Mouse (Mus musculus): ENCODE measurements around the gene Mta1. TPM values are rescaled to one million over a fixed set of nuclear protein-coding genes. Genes with fewer than 3 reads are reported as not detected.

Gene Mta1
- polyA plus RNA-seq, 1 experiment from 2014 or later = 95.8 TPM

DNA sequence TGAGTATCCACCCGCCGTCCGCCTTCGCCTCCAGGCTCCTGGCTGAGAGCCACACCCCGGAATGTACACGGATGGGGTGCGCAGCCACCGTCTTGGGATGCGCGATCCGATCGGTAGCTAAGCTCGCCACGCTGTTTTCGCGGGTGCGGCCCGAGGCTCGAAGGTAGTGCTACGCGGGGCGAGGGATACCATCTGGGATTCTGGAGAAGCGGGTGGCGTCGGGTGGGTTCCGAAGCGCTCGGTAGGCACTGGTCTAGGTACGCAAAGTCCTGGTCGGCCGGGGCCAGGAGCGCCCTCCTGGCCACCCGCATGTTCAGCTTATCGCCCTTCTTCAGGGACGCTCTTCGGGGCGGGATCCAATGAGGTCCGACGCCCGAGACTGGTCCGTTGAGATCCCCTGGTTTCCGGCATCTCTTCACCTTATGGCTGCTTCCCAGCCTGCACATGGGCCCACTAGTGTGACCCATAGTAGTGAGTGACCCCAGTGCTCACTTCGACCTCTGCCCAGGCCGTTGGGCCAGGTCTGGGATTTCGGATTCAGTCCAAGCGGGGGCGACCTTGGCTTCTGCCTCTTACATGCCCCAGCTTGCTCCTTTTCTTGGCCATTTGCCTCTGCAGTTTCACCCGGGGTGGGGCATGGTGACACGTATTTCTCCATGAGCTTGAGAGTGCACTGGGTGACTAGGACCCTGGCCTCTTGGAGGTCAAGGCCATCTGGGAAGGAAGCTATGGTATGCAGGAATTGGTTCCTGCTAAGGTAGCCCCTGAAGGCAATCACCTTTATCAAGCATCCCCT lies 42.7 kb downstream of the Mta1 start:
- POLR2A ChIA-PET = interaction anchor here (1.0 to 1.3 kb wide), 2 partner anchors 10 to 15 kb away, joined by 4 read pairs; partner anchors contain the start of gene Tedc1
- H3K27me3 ChIP-seq = no peaks in the 10 kb centered on the region
- ATAC-seq = peak; percentile 33
- in situ Hi-C loops (cut with MboI; ENCODE audit: low pct_unique_long_range_greater_than_20kb) = no loop called here
- TF ChIP-seq CTCF (IDR thresholded peaks at IDR 0.05) = no peak
- CTCF ChIA-PET = interaction anchor here (0.9 to 2.0 kb wide), 2 partner anchors 10 to 21 kb away, joined by 4 to 5 read pairs; no protein-coding TSS in a partner anchor
- no peak for DNase-seq (ENCODE audit: low read depth, low spot score)

DNA sequence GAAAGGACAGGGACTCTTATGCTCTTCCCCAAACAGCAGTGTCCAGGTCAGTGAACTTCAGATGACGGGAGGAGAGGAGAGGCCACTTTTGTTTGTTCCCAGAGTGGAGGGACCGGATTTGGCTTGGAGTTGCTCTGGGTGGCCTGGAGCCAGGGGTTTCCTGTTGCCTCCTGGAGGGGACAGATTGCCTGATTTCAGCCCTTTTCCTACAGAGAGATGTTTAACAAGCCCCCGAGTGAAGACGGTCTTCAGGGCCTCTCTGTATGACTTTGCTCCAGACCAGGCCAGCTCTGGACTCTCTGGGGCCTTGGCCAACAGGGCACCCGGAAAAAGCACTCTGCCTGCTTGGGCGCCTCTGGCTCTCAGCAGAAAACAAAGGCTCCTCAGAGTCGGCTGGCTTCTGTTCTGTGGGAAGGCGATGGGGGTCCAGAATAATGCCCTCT lies 43.5 kb downstream of the Mta1 start:
- DNase-seq (ENCODE audit: low read depth, low spot score) = no peak
- CTCF ChIA-PET = interaction anchor here (0.9 to 2.0 kb wide), 3 partner anchors 9 to 22 kb away, joined by 3 to 5 read pairs (median 4); no protein-coding TSS in a partner anchor

DNA sequence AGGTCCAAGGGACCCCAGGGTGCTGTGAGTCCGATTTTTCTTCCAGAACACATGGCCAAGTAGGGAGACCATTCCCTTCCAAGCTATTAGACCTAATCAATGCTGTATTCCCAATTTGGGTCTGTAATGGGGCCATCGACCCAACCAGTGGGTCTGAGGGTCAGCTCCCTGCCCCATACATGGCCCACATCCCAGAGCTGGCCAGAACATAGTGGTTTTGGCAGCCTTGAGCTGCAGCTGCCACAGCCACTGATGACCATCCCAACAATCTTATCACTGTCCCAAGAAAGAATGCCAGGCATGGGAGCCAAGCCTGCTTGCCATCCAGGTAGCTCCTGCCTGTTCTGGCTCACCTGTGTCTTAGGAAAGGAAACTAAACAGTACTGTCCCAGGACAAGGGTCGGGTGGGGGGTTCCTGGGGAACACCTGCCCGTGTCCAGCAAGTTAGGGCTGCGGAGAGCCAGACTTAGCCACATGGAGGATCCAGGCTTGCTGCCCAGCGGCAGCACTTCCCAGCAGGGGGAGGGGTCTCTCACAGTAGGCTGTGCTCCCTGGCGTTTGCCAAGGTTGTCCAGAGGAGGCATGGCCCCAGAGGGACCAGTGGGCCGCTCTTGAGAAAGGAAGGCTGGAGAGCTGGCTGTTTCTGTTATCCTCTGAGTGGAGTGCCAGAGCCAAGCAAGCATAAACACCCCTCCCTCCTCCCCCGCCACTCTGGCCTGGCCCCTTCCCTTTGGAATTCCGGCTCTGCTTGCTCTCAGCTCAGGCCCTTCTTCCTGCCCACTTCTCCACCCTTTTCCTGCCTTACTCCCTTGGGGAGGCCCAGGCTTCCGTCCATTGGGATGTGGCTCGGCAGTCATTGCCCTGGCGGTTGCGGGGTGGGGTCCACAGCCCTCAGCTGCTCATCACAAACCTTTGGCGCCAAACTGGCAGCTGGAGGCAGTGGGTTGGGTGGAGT lies 44.2 kb downstream of the Mta1 start:
- H3K27me3 ChIP-seq = no peaks in the 10 kb centered on the region

More for the DNA sequence above, 43.5 kb downstream of the Mta1 start:
- in situ Hi-C loops (cut with MboI; ENCODE audit: low pct_unique_long_range_greater_than_20kb) = no loop called here
- H3K27me3 ChIP-seq = no peaks in the 10 kb centered on the region
- TF ChIP-seq CTCF (IDR thresholded peaks at IDR 0.05) = no peak
- no peak for ATAC-seq
- POLR2A ChIA-PET = interaction anchor here (1.3 kb wide), 1 partner anchor 14 kb away, joined by 4 read pairs; the partner anchor contains the start of gene Tedc1

DNA sequence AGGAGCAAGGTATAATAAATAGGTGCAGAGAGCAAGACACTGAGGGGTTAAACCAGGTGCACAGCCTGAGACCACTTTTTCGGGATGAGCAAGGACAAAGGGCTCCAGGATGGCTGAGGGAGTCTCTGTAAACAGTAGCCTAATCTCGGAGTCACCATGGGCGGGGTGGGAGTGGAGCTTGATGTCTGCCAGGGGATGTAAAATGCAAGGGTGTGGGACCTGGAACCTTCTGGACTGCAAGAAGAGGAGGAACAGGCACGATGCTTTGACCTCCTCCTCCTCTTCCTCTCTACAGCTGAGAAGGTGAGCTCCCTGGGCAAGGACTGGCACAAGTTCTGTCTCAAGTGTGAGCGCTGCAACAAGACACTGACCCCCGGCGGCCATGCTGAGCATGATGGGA lies 45.1 kb downstream of the Mta1 start:
- CTCF ChIA-PET = no interaction called here
- no peak for TF ChIP-seq CTCF (IDR thresholded peaks at IDR 0.05)
- no peaks in the 10 kb centered on the region for H3K27me3 ChIP-seq
- ATAC-seq (no peak), DNase-seq (ENCODE audit: low read depth, low spot score) (no peak)
- in situ Hi-C loops (cut with MboI; ENCODE audit: low pct_unique_long_range_greater_than_20kb) = no loop called here
- POLR2A ChIA-PET = no interaction called here

More for the DNA sequence above, 44.2 kb downstream of the Mta1 start:
- DNase-seq (ENCODE audit: low read depth, low spot score) (no peak), ATAC-seq (peak; percentile 33)
- POLR2A ChIA-PET = no interaction called here
- in situ Hi-C loops (cut with MboI; ENCODE audit: low pct_unique_long_range_greater_than_20kb) = no loop called here
- CTCF ChIA-PET = interaction anchor here (1.0 to 2.0 kb wide), 2 partner anchors 9 to 13 kb away, joined by 3 to 5 read pairs; no protein-coding TSS in a partner anchor
- TF ChIP-seq CTCF (IDR thresholded peaks at IDR 0.05) = no peak

DNA sequence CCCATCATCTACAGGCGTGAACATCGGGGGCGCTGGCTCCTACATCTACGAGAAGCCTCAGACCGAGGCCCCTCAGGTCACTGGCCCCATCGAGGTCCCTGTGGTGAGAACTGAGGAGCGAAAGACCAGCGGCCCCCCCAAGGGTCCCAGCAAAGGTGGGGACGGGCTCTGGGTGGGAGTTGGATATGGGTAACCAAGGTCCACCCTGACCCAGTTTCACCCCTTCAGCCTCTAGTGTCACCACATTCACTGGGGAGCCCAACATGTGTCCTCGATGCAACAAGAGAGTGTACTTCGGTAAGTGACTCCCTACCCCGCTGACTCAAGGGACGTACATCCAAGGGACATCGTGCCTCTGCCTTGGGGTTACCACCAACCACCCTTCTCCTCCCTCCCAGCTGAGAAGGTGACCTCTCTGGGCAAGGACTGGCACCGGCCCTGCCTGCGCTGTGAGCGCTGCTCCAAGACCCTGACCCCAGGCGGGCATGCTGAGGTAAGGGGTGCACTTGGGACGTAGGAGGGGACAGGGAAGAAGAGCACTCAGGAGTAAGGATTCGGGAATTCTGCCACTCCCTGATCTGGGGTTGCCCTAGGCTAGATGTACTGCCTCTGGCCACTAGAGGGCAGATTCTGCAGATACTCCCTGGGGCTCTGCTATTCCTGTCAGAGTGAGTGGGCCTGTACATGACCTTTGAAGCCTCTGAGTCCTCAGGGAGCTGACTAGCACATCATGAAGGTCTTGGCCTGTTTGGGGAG lies 46.1 kb downstream of the Mta1 start:
- ChIA-PET POLR2A (no interaction called here), CTCF (interaction anchor here (0.9 to 2.8 kb wide), 6 partner anchors 10 to 152 kb away, joined by 3 to 19 read pairs (median 3); partner anchors contain the start of genes Brf1 and Tedc1)
- ATAC-seq (no peak), DNase-seq (ENCODE audit: low read depth, low spot score) (no peak)
- in situ Hi-C loops (cut with MboI; ENCODE audit: low pct_unique_long_range_greater_than_20kb) = no loop called here
- H3K27me3 ChIP-seq = no peaks in the 10 kb centered on the region
- TF ChIP-seq CTCF (IDR thresholded peaks at IDR 0.05) = no peak

DNA sequence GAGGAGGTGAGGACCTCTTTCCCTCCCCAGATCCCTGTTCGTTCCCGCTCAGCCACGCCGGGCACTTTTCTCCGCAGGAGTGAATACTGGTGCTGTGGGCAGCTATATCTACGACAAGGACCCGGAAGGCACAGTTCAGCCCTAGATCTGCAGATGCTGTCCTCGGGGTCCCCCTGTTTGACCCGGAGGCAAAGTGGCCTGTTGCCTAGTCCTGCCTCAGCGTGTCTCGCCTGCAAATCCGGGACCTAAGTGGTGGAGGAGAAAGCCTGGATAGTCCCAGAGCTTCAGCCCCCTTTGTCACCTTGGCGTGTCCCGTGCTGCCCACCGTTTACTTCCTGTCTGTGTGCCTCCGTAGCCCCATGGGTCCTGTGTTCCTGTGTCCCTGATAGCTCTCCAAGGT lies 46.8 kb downstream of the Mta1 start:
- ChIA-PET POLR2A (no interaction called here), CTCF (interaction anchor here (0.9 to 2.8 kb wide), 6 partner anchors 11 to 153 kb away, joined by 3 to 19 read pairs (median 3); partner anchors contain the start of genes Brf1 and Tedc1)
- ATAC-seq = no peak
- no peaks in the 10 kb centered on the region for H3K27me3 ChIP-seq
- in situ Hi-C loops (cut with MboI; ENCODE audit: low pct_unique_long_range_greater_than_20kb) = no loop called here
- no peak for DNase-seq (ENCODE audit: low read depth, low spot score)
- no peak for TF ChIP-seq CTCF (IDR thresholded peaks at IDR 0.05)

DNA sequence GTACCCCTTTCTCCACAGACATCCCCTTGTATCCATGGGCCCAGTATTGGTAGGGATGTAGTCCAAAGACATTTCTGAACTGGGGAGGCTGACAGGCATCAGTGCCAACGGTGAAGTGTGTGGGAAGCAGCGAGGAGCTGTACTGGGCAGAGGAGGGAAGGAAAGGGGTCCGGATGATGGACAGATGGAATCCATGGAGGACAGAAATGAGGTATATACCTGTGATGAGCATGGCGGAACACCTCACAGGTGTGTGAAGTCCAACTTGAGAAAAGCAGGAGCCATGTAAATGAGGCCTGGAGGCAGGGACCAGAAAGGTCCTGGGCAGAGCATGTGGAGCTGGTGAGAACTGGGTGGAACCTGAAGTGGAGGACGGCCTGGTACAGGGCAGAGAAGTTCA lies 47.5 kb downstream of the Mta1 start:
- POLR2A ChIA-PET = no interaction called here
- CTCF ChIA-PET = interaction anchor here (1.3 to 2.8 kb wide), 4 partner anchors 11 to 60 kb away, joined by 3 to 19 read pairs (median 4); partner anchors contain the start of gene Tedc1
- in situ Hi-C loops (cut with MboI; ENCODE audit: low pct_unique_long_range_greater_than_20kb) = no loop called here
- no peak for ATAC-seq
- no peak for TF ChIP-seq CTCF (IDR thresholded peaks at IDR 0.05)
- no peaks in the 10 kb centered on the region for H3K27me3 ChIP-seq
- no peak for DNase-seq (ENCODE audit: low read depth, low spot score)

DNA sequence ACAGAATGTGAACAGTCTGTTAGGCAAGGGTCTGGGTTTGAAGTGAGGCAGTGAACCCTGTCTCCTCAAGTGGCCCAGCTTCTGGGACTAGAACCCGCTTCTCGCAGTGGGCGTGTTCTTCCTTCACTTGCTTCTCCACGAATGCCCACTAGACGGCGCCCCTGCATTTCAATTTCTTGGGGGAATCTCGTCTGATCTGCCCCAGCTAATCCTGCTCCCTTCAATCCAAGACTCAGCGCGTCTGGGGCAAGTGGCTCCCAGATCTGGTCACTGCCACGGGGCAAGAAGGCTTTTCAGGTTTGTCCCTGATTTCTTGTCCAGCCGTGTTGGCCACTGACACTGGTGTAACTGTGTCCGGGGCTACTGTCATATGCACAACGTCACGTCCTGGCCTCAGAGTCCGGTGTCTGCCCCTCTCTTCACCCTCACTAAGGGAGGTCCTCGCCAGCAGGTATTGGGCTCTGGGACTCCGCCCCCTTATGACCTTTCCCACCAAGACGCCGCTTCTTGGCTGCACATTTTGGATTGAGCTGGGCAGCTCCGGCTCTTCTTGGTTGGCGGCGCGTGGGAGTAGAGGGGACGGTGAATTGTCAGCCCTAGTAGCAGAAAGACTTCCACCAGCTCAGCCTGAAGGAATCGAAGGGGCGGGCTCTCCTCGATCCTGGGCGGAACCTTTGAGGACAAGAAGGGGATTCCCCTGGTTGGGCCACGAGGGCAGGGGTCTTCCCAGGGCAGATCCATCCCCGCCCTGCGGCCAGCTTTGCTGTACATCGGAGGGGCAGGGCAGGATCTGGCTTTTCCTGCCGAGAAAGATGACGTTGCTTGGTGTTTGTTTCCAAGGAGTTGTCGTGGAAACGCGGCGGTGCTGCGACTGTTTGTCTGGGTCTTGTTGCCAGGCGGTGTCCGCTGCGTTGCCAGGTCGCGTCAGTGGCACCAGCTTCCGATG lies 48.3 kb downstream of the Mta1 start, which contains the start of gene Crip1:
Gene Crip1, plus strand, starts transcription at position 205 of the 946 bp plus-strand sequence.
- ChIA-PET CTCF (interaction anchor here (1.5 to 2.8 kb wide), 2 partner anchors 10 to 18 kb away, joined by 3 to 19 read pairs; partner anchors contain the start of gene Tedc1), POLR2A (no interaction called here)
- in situ Hi-C loops (cut with MboI; ENCODE audit: low pct_unique_long_range_greater_than_20kb) = no loop called here
- TF ChIP-seq CTCF (IDR thresholded peaks at IDR 0.05) = no peak
- H3K27me3 ChIP-seq = no peaks in the 10 kb centered on the region
- DNase-seq (ENCODE audit: low read depth, low spot score) = no peak
- no peak for ATAC-seq

DNA sequence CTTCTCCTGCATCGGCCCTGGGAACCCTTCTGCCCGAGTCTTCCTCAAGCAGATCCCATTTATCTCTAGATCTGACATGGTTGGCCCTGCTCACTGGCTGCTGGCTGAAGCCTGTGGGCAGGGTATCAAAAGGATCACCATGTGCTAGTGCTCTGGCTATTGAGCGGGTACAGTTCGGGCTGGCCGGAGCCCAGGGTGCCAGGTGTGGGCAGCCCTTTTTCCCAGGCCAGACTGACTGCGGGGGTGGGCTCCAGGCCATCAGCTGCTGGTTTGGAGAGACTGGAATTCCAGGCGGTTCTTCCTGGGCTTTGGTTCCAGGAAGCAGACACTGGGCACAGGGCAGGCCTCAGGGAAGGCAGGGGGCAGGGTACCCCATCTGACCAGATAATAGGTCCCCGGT lies 49.4 kb downstream of the Mta1 start:
- in situ Hi-C loops (cut with MboI; ENCODE audit: low pct_unique_long_range_greater_than_20kb) = no loop called here
- ChIA-PET POLR2A (no interaction called here), CTCF (no interaction called here)
- no peaks in the 10 kb centered on the region for H3K27me3 ChIP-seq
- no peak for DNase-seq (ENCODE audit: low read depth, low spot score)
- no peak for TF ChIP-seq CTCF (IDR thresholded peaks at IDR 0.05)
- no peak for ATAC-seq

All from Patski (cell line).